Mouse (Mus musculus): Measurements from ENCODE around the gene Vil1. TPM values are rescaled to one million over a fixed set of nuclear protein-coding genes. Genes with fewer than 3 reads are reported as not detected.

Vil1 gene
- polyA plus RNA-seq, 1 experiment: 75.0 TPM

GRCm38 (mm10) chr1:74412711-74413110 lies 3.5 kb downstream of the Vil1 start:
- no peaks in the 10 kb centered on the region for H3K36me3 ChIP-seq (ENCODE audit: control insufficient read depth, insufficient read depth, low read length)
- TF ChIP-seq POLR2A (IDR thresholded peaks at IDR 0.05; ENCODE audit: low read depth, low read length) (no peak), CTCF (conservative IDR thresholded peaks at IDR 0.05; ENCODE audit: insufficient read depth, insufficient read length, low read depth, low read length) (no peak)
- WGBS: 69% methylated on average over 8 of the region's 8 CpGs
- no peaks in the 10 kb centered on the region for H3K27me3 ChIP-seq (replicated peaks; ENCODE audit: control insufficient read depth, insufficient read depth, low read length)
- H3K4me1 ChIP-seq (ENCODE audit: control insufficient read depth, insufficient read depth, low read length): peaks cover 4% of the 10 kb centered on the region; the same call in 1 of the 2 replicates
- no peak overlapping the region for H3K27ac ChIP-seq (ENCODE audit: insufficient read depth, low read depth, low read length)
- H3K4me3 ChIP-seq (ENCODE audit: insufficient read depth, low read depth, low read length): no peak overlapping the region
- no peak for DNase-seq

- peak; percentile 76 for DNase-seq
- TF ChIP-seq POLR2A (IDR thresholded peaks at IDR 0.05; ENCODE audit: low read depth, low read length): no peak
- no peak for TF ChIP-seq CTCF (conservative IDR thresholded peaks at IDR 0.05; ENCODE audit: insufficient read depth, insufficient read length, low read depth, low read length)
- no peaks in the 10 kb centered on the region for H3K36me3 ChIP-seq (ENCODE audit: control insufficient read depth, insufficient read depth, low read length)
- H3K27ac ChIP-seq (ENCODE audit: insufficient read depth, low read depth, low read length): no peak overlapping the region
- H3K27me3 ChIP-seq (replicated peaks; ENCODE audit: control insufficient read depth, insufficient read depth, low read length): no peaks in the 10 kb centered on the region
- peaks cover 4% of the 10 kb centered on the region; the same call in 1 of the 2 replicates for H3K4me1 ChIP-seq (ENCODE audit: control insufficient read depth, insufficient read depth, low read length)
- H3K4me3 ChIP-seq (ENCODE audit: insufficient read depth, low read depth, low read length): no peak overlapping the region
- WGBS: 41% methylated on average over 4 of the region's 4 CpGs
Measured at GRCm38 (mm10) chr1:74415143-74415542, 6.0 kb downstream of the Vil1 start.

GRCm38 (mm10) chr1:74418747-74419439 lies 9.7 kb downstream of the Vil1 start:
- Histone ChIP-seq H3K4me1 (ENCODE audit: control insufficient read depth, insufficient read depth, low read length) (no peaks in the 10 kb centered on the region), H3K36me3 (ENCODE audit: control insufficient read depth, insufficient read depth, low read length) (no peaks in the 10 kb centered on the region), H3K27me3 (replicated peaks; ENCODE audit: control insufficient read depth, insufficient read depth, low read length) (no peaks in the 10 kb centered on the region), H3K4me3 (ENCODE audit: insufficient read depth, low read depth, low read length) (no peak overlapping the region), H3K27ac (ENCODE audit: insufficient read depth, low read depth, low read length) (no peak overlapping the region)
- TF ChIP-seq POLR2A (IDR thresholded peaks at IDR 0.05; ENCODE audit: low read depth, low read length) (no peak), CTCF (conservative IDR thresholded peaks at IDR 0.05; ENCODE audit: insufficient read depth, insufficient read length, low read depth, low read length) (no peak)
- WGBS: 40% methylated on average over 17 of the region's 17 CpGs
- peak; percentile 53 for DNase-seq

GRCm38 (mm10) chr1:74419440-74419794 lies 10.2 kb downstream of the Vil1 start:
- no peaks in the 10 kb centered on the region for H3K36me3 ChIP-seq (ENCODE audit: control insufficient read depth, insufficient read depth, low read length)
- no peak overlapping the region for H3K4me3 ChIP-seq (ENCODE audit: insufficient read depth, low read depth, low read length)
- WGBS: 35% methylated on average over 9 of the region's 9 CpGs
- H3K27ac ChIP-seq (ENCODE audit: insufficient read depth, low read depth, low read length): no peak overlapping the region
- TF ChIP-seq CTCF (conservative IDR thresholded peaks at IDR 0.05; ENCODE audit: insufficient read depth, insufficient read length, low read depth, low read length) (no peak), POLR2A (IDR thresholded peaks at IDR 0.05; ENCODE audit: low read depth, low read length) (no peak)
- no peaks in the 10 kb centered on the region for H3K4me1 ChIP-seq (ENCODE audit: control insufficient read depth, insufficient read depth, low read length)
- no peak for DNase-seq
- H3K27me3 ChIP-seq (replicated peaks; ENCODE audit: control insufficient read depth, insufficient read depth, low read length): no peaks in the 10 kb centered on the region

- no peak for DNase-seq
- TF ChIP-seq CTCF (conservative IDR thresholded peaks at IDR 0.05; ENCODE audit: insufficient read depth, insufficient read length, low read depth, low read length) (no peak), POLR2A (IDR thresholded peaks at IDR 0.05; ENCODE audit: low read depth, low read length) (no peak)
- no peak overlapping the region for H3K27ac ChIP-seq (ENCODE audit: insufficient read depth, low read depth, low read length)
- 59% methylated on average over 8 of the region's 8 CpGs for WGBS
- H3K27me3 ChIP-seq (replicated peaks; ENCODE audit: control insufficient read depth, insufficient read depth, low read length): no peaks in the 10 kb centered on the region
- no peak overlapping the region for H3K4me3 ChIP-seq (ENCODE audit: insufficient read depth, low read depth, low read length)
- H3K36me3 ChIP-seq (ENCODE audit: control insufficient read depth, insufficient read depth, low read length): no peaks in the 10 kb centered on the region
- H3K4me1 ChIP-seq (ENCODE audit: control insufficient read depth, insufficient read depth, low read length): no peaks in the 10 kb centered on the region
Measured at GRCm38 (mm10) chr1:74423147-74423546, 14.0 kb downstream of the Vil1 start.

GRCm38 (mm10) chr1:74425845-74426244 lies 16.7 kb downstream of the Vil1 start:
- H3K4me3 ChIP-seq (ENCODE audit: insufficient read depth, low read depth, low read length): no peak overlapping the region
- H3K27ac ChIP-seq (ENCODE audit: insufficient read depth, low read depth, low read length): no peak overlapping the region
- no peak for DNase-seq
- H3K36me3 ChIP-seq (ENCODE audit: control insufficient read depth, insufficient read depth, low read length): no peaks in the 10 kb centered on the region
- H3K27me3 ChIP-seq (replicated peaks; ENCODE audit: control insufficient read depth, insufficient read depth, low read length): no peaks in the 10 kb centered on the region
- 61% methylated on average over 7 of the region's 7 CpGs for WGBS
- H3K4me1 ChIP-seq (ENCODE audit: control insufficient read depth, insufficient read depth, low read length): no peaks in the 10 kb centered on the region
- no peak for TF ChIP-seq POLR2A (IDR thresholded peaks at IDR 0.05; ENCODE audit: low read depth, low read length)
- TF ChIP-seq CTCF (conservative IDR thresholded peaks at IDR 0.05; ENCODE audit: insufficient read depth, insufficient read length, low read depth, low read length): no peak

GRCm38 (mm10) chr1:74433220-74433619 lies 24.0 kb downstream of the Vil1 start:
- Histone ChIP-seq H3K4me1 (ENCODE audit: control insufficient read depth, insufficient read depth, low read length) (peaks cover 4% of the 10 kb centered on the region; the same call in 1 of the 2 replicates), H3K4me3 (ENCODE audit: insufficient read depth, low read depth, low read length) (no peak overlapping the region), H3K27ac (ENCODE audit: insufficient read depth, low read depth, low read length) (no peak overlapping the region), H3K36me3 (ENCODE audit: control insufficient read depth, insufficient read depth, low read length) (peaks cover 2% of the 10 kb centered on the region; the same call in 1 of the 2 replicates), H3K27me3 (replicated peaks; ENCODE audit: control insufficient read depth, insufficient read depth, low read length) (no peaks in the 10 kb centered on the region)
- TF ChIP-seq POLR2A (IDR thresholded peaks at IDR 0.05; ENCODE audit: low read depth, low read length) (no peak), CTCF (conservative IDR thresholded peaks at IDR 0.05; ENCODE audit: insufficient read depth, insufficient read length, low read depth, low read length) (no peak)
- WGBS: 69% methylated on average over 6 of the region's 6 CpGs
- peak; percentile 71 for DNase-seq
